Mouse (Mus musculus) bone marrow, adult 2 months (tissue): ENCODE measurements around the gene Rit1.

Source experiments
- CTCF ChIP-seq: fragments of 200-500 bp; IDR thresholded peaks from 2 replicates; pipeline ENCODE4 v1.5.1; 2011; ENCODE audit warnings: low read length, control low read depth; ENCODE audit not compliant: control insufficient read depth, insufficient read depth
- POLR2A ChIP-seq: fragments of 200-500 bp; IDR thresholded peaks from 2 replicates; pipeline ENCODE4 v1.6.1; 2011; ENCODE audit warnings: low read depth, mild to moderate bottlenecking, control low read depth, low read length, borderline replicate concordance; ENCODE audit not compliant: control insufficient read depth

GRCm38 (mm10) chr3:88714725-88715124, 1.9 kb upstream of the Rit1 start:
- no peak for TF ChIP-seq CTCF
- no peak for TF ChIP-seq POLR2A
